Mouse (Mus musculus) G1E (cell line): ENCODE measurements around the gene Itgb6.

ENCODE experiments used
- CTCF ChIP-seq: IDR thresholded peaks from 2 replicates; pipeline ENCODE4 v1.5.1; 2012; ENCODE audit warnings: low read depth, low read length, inconsistent platforms, mixed read lengths
- GATA1 ChIP-seq: IDR thresholded peaks from 2 replicates; pipeline ENCODE4 v1.6.1; 2012; ENCODE audit warnings: borderline replicate concordance, low read length, inconsistent platforms, mixed read lengths
- POLR2AphosphoS5 ChIP-seq: IDR thresholded peaks from 2 replicates; pipeline ENCODE4 v1.6.1; 2012; ENCODE audit warnings: low read depth, low read length, inconsistent platforms; ENCODE audit not compliant: insufficient replicate concordance
- TAL1 ChIP-seq: conservative IDR thresholded peaks from 2 replicates; pipeline ENCODE4 v1.6.1; 2012; ENCODE audit warnings: low read depth, low read length, inconsistent platforms, mixed read lengths

- no peak for TF ChIP-seq CTCF
- no peak for TF ChIP-seq POLR2AphosphoS5
- TF ChIP-seq GATA1: no peak
- no peak for TF ChIP-seq TAL1
Measured at GRCm38 (mm10) chr2:60552902-60553682, 169.4 kb downstream of the Itgb6 start, which contains the start of gene Pla2r1.
